Mouse (Mus musculus) embryonic facial prominence, embryonic 10.5 days (tissue): ENCODE data around the gene Cop1. TPM values are rescaled to one million over a fixed set of nuclear protein-coding genes. Genes with fewer than 3 reads are reported as not detected.

ENCODE experiments used
- DNase-seq: peaks from one replicate; pipeline ENCODE4 v3.0.0-alpha.2; 2017; ENCODE audit warnings: low spot score
- H3K27ac ChIP-seq: fragments of 300-500 bp; sonication (generic); replicated peaks from 2 replicates; pipeline ENCODE4 v1.5.1; 2016; ENCODE audit warnings: mild to moderate bottlenecking
- H3K27me3 ChIP-seq: fragments of 300-500 bp; sonication (generic); replicated peaks from 2 replicates; pipeline ENCODE4 v1.6.1; 2016; ENCODE audit warnings: low read depth, mild to moderate bottlenecking; ENCODE audit not compliant: poor library complexity, severe bottlenecking
- H3K36me3 ChIP-seq: fragments of 300-500 bp; sonication (generic); replicated peaks from 2 replicates; pipeline ENCODE4 v1.6.1; 2016; ENCODE audit warnings: mild to moderate bottlenecking, moderate library complexity
- H3K4me1 ChIP-seq: fragments of 300-500 bp; sonication (generic); 2 replicates; pipeline ENCODE4 v1.6.1; 2016
- H3K4me3 ChIP-seq: fragments of 300-500 bp; sonication (generic); 2 replicates; pipeline ENCODE4 v1.5.1; 2016; ENCODE audit warnings: mild to moderate bottlenecking, moderate library complexity
- H3K9me3 ChIP-seq: fragments of 300-500 bp; sonication (generic); 2 replicates; pipeline ENCODE4 v1.6.1; 2016; ENCODE audit warnings: mild to moderate bottlenecking
- WGBS: fragments of 180-500 bp; shearing (Covaris S2); methylation state at CpG from one replicate; pipeline ENCODE4 v1.1.7; 2016; 5-methylcytosine and 5-hydroxymethylcytosine counted together
- polyA plus RNA-seq: library from polyadenylated mRNA; unstranded; fragments of >200 nt; fragmentation: Nextera tagmentation; extraction: Ambion mirVana; gene quantifications from 2 replicates; pipeline ENCODE4 v1.2.1, GENCODE M21; 2016

Cop1 gene
- polyA plus RNA-seq, 1 experiment from 2014 or later = 45.7 TPM

- 89% methylated on average over 2 of the region's 2 CpGs for WGBS
- Histone ChIP-seq H3K27me3 (no peaks in the 10 kb centered on the region), H3K27ac (no peak overlapping the region), H3K36me3 (peaks cover 22% of the 10 kb centered on the region), H3K4me3 (no peak overlapping the region), H3K4me1 (peaks cover 18% of the 10 kb centered on the region), H3K9me3 (no peaks in the 10 kb centered on the region)
- no peak for DNase-seq
Observed at GRCm38 (mm10) chr1:159235674-159236073, 3.6 kb downstream of the Cop1 start.

GRCm38 (mm10) chr1:159238147-159238546, 6.0 kb downstream of the Cop1 start:
- Histone ChIP-seq H3K36me3 (peaks cover 45% of the 10 kb centered on the region), H3K4me3 (no peak overlapping the region), H3K9me3 (no peaks in the 10 kb centered on the region), H3K27ac (no peak overlapping the region), H3K4me1 (peaks cover 18% of the 10 kb centered on the region), H3K27me3 (no peaks in the 10 kb centered on the region)
- WGBS = 89% methylated on average over 6 of the region's 6 CpGs
- DNase-seq = no peak

- no peaks in the 10 kb centered on the region for H3K9me3 ChIP-seq
- H3K36me3 ChIP-seq = peaks cover 66% of the 10 kb centered on the region
- H3K4me3 ChIP-seq = no peak overlapping the region
- H3K4me1 ChIP-seq = no peaks in the 10 kb centered on the region
- H3K27ac ChIP-seq = no peak overlapping the region
- no peak for DNase-seq
- WGBS = 72% methylated on average over 2 of the region's 2 CpGs
- no peaks in the 10 kb centered on the region for H3K27me3 ChIP-seq
Observed at GRCm38 (mm10) chr1:159250320-159250719, 18.2 kb downstream of the Cop1 start.

- no peaks in the 10 kb centered on the region for H3K4me1 ChIP-seq
- H3K27ac ChIP-seq = no peak overlapping the region
- no peak overlapping the region for H3K4me3 ChIP-seq
- H3K27me3 ChIP-seq = no peaks in the 10 kb centered on the region
- peaks cover 71% of the 10 kb centered on the region for H3K36me3 ChIP-seq
- no peak for DNase-seq
- WGBS = 92% methylated on average over 2 of the region's 2 CpGs
- H3K9me3 ChIP-seq = no peaks in the 10 kb centered on the region
Observed at GRCm38 (mm10) chr1:159253078-159253477, 21.0 kb downstream of the Cop1 start.

- H3K36me3 ChIP-seq = peaks cover 82% of the 10 kb centered on the region
- H3K27ac ChIP-seq = no peak overlapping the region
- 90% methylated on average over 5 of the region's 5 CpGs for WGBS
- no peaks in the 10 kb centered on the region for H3K4me1 ChIP-seq
- no peaks in the 10 kb centered on the region for H3K9me3 ChIP-seq
- H3K4me3 ChIP-seq = no peak overlapping the region
- H3K27me3 ChIP-seq = no peaks in the 10 kb centered on the region
- DNase-seq = no peak
Observed at GRCm38 (mm10) chr1:159254906-159255685, 23.0 kb downstream of the Cop1 start.

GRCm38 (mm10) chr1:159256543-159256942, 24.4 kb downstream of the Cop1 start:
- Histone ChIP-seq H3K27ac (no peak overlapping the region), H3K36me3 (peaks cover 76% of the 10 kb centered on the region)

GRCm38 (mm10) chr1:159263820-159264219, 31.7 kb downstream of the Cop1 start:
- 96% methylated on average over 3 of the region's 3 CpGs for WGBS
- no peaks in the 10 kb centered on the region for H3K27me3 ChIP-seq
- no peaks in the 10 kb centered on the region for H3K9me3 ChIP-seq
- no peaks in the 10 kb centered on the region for H3K4me1 ChIP-seq
- H3K4me3 ChIP-seq = no peak overlapping the region
- H3K36me3 ChIP-seq = peaks cover 37% of the 10 kb centered on the region
- DNase-seq = no peak
- H3K27ac ChIP-seq = no peak overlapping the region

More at GRCm38 (mm10) chr1:159256543-159256942, 24.4 kb downstream of the Cop1 start:
- Histone ChIP-seq H3K9me3 (no peaks in the 10 kb centered on the region), H3K4me3 (no peak overlapping the region), H3K27me3 (no peaks in the 10 kb centered on the region), H3K4me1 (no peaks in the 10 kb centered on the region)
- whole genome bisulfite sequencing = 82% methylated on average over 1 of the region's 1 CpGs
- DNase-seq = no peak

- Histone ChIP-seq H3K4me1 (no peaks in the 10 kb centered on the region), H3K4me3 (no peak overlapping the region), H3K36me3 (peaks cover 59% of the 10 kb centered on the region), H3K27ac (no peak overlapping the region), H3K9me3 (no peaks in the 10 kb centered on the region), H3K27me3 (no peaks in the 10 kb centered on the region)
- no peak for DNase-seq
- WGBS = 93% methylated on average over 1 of the region's 1 CpGs
Observed at GRCm38 (mm10) chr1:159280072-159280471, 48.0 kb downstream of the Cop1 start.

- Histone ChIP-seq H3K9me3 (no peaks in the 10 kb centered on the region), H3K4me3 (no peak overlapping the region), H3K27ac (no peak overlapping the region), H3K36me3 (peaks cover 68% of the 10 kb centered on the region), H3K27me3 (no peaks in the 10 kb centered on the region), H3K4me1 (no peaks in the 10 kb centered on the region)
- 87% methylated on average over 1 of the region's 1 CpGs for WGBS
- DNase-seq = no peak
Observed at GRCm38 (mm10) chr1:159281861-159282260, 49.7 kb downstream of the Cop1 start.

GRCm38 (mm10) chr1:159286833-159287232, 54.7 kb downstream of the Cop1 start:
- H3K27ac ChIP-seq = no peak overlapping the region
- no peaks in the 10 kb centered on the region for H3K27me3 ChIP-seq
- no peak overlapping the region for H3K4me3 ChIP-seq
- 55% methylated on average over 1 of the region's 1 CpGs for WGBS
- H3K36me3 ChIP-seq = peaks cover 53% of the 10 kb centered on the region
- H3K9me3 ChIP-seq = no peaks in the 10 kb centered on the region
- no peak for DNase-seq
- H3K4me1 ChIP-seq = no peaks in the 10 kb centered on the region

- no peak for DNase-seq
- H3K4me3 ChIP-seq = no peak overlapping the region
- no peaks in the 10 kb centered on the region for H3K27me3 ChIP-seq
- H3K4me1 ChIP-seq = no peaks in the 10 kb centered on the region
- H3K9me3 ChIP-seq = no peaks in the 10 kb centered on the region
- H3K27ac ChIP-seq = no peak overlapping the region
- H3K36me3 ChIP-seq = peaks cover 54% of the 10 kb centered on the region
Observed at GRCm38 (mm10) chr1:159290219-159290618, 58.1 kb downstream of the Cop1 start.

- DNase-seq = no peak
- peaks cover 54% of the 10 kb centered on the region for H3K36me3 ChIP-seq
- H3K27ac ChIP-seq = no peak overlapping the region
- no peak overlapping the region for H3K4me3 ChIP-seq
- WGBS = 100% methylated on average over 2 of the region's 2 CpGs
- H3K9me3 ChIP-seq = no peaks in the 10 kb centered on the region
- no peaks in the 10 kb centered on the region for H3K27me3 ChIP-seq
- H3K4me1 ChIP-seq = no peaks in the 10 kb centered on the region
Observed at GRCm38 (mm10) chr1:159290859-159291258, 58.7 kb downstream of the Cop1 start.

GRCm38 (mm10) chr1:159301418-159302082, 69.4 kb downstream of the Cop1 start:
- H3K9me3 ChIP-seq = no peaks in the 10 kb centered on the region
- WGBS = 95% methylated on average over 7 of the region's 7 CpGs
- no peaks in the 10 kb centered on the region for H3K27me3 ChIP-seq
- no peak overlapping the region for H3K27ac ChIP-seq
- no peak for DNase-seq
- H3K4me3 ChIP-seq = no peak overlapping the region
- peaks cover 39% of the 10 kb centered on the region for H3K36me3 ChIP-seq
- H3K4me1 ChIP-seq = no peaks in the 10 kb centered on the region
